Mouse (Mus musculus): Measurements from ENCODE around the gene 4931422A03Rik. TPM values are rescaled to one million over a fixed set of nuclear protein-coding genes. Genes with fewer than 3 reads are reported as not detected.
"Not testable (repeated sequence)": the region's sequence is repeated elsewhere in the genome, so short reads cannot be mapped to it uniquely, and the experiment has no call there.

4931422A03Rik gene
- polyA plus RNA-seq, 1 experiment: not detected

DNA sequence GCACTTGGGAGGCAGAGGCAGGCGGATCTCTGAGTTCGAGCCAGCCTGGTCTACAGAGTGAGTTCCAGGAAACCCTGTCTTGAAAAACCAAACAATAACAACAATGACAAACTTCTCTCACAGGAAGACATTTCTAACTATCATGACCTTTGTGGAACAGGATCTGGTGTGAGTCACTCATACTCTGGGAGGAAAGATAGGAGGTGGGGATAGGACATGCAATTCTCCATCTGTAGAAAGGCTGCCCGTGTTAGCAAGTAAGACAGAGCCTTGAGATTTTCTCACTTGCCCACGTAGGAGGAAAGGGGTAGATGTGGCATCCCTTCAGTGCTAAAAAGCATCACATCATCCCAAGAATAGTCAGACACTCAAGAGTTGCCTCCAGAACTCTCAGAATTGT lies 26.3 kb downstream of the 4931422A03Rik start:
- H3K27ac ChIP-seq (ENCODE audit: insufficient read depth, low read depth, low read length): no peak overlapping the region
- no peak overlapping the region for H3K4me3 ChIP-seq (ENCODE audit: insufficient read depth, low read depth, low read length)
- peaks cover 10% of the 10 kb centered on the region; the same call in 1 of the 2 replicates for H3K4me1 ChIP-seq (ENCODE audit: control insufficient read depth, insufficient read depth, low read length)
- 67% methylated on average over 4 of the region's 4 CpGs for WGBS
- TF ChIP-seq POLR2A (IDR thresholded peaks at IDR 0.05; ENCODE audit: insufficient read depth, low read depth, low read length): no peak
- no peak for TF ChIP-seq CTCF (IDR thresholded peaks at IDR 0.05; ENCODE audit: insufficient read depth, low read depth, low read length)

- WGBS: 25% methylated on average over 2 of the region's 2 CpGs
- peaks cover 10% of the 10 kb centered on the region; the same call in 1 of the 2 replicates for H3K4me1 ChIP-seq (ENCODE audit: control insufficient read depth, insufficient read depth, low read length)
- TF ChIP-seq CTCF (IDR thresholded peaks at IDR 0.05; ENCODE audit: insufficient read depth, low read depth, low read length): no peak
- TF ChIP-seq POLR2A (IDR thresholded peaks at IDR 0.05; ENCODE audit: insufficient read depth, low read depth, low read length): no peak
- no peak overlapping the region for H3K4me3 ChIP-seq (ENCODE audit: insufficient read depth, low read depth, low read length)
- no peak overlapping the region for H3K27ac ChIP-seq (ENCODE audit: insufficient read depth, low read depth, low read length)
Measured at GRCm38 (mm10) chr2:104001076-104001475, 27.1 kb downstream of the 4931422A03Rik start.

DNA sequence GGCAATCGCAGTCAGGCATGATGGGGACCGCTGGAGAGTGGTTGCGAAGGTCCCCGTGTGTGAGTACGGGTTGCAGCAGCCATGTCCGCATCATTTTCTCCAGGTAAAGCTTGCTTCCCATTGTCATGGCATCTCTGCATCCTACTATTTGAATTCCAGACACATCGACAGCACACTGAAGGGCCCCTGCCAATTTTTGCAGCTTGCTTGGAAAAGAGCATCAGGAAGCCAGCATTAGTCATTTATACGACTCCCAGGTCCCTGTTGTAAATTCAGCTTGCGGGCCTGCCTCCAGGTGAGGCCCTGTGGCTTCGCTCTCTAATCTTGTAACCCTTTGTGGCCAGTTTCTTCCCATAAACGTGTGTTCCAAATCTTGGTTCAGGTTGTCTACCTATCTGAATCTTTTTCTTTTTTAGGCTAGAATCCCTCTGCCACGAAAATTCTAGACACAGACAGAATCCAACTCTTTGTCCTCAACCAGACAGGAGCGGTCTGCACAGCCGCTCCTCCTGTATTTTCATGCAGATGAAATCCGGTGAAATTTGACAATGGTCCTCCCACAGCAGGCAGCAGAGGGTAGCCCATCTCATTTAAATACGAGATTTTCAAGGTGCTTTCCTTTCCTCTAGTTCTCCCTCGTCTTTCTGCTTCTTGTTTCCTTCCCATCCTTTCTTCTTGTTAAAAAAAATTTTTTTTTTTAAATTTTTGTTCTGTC lies 35.4 kb downstream of the 4931422A03Rik start:
- Histone ChIP-seq H3K4me1 (ENCODE audit: control insufficient read depth, insufficient read depth, low read length) (no peaks in the 10 kb centered on the region), H3K4me3 (ENCODE audit: insufficient read depth, low read depth, low read length) (no peak overlapping the region), H3K27ac (ENCODE audit: insufficient read depth, low read depth, low read length) (no peak overlapping the region)
- TF ChIP-seq CTCF (IDR thresholded peaks at IDR 0.05; ENCODE audit: insufficient read depth, low read depth, low read length) (no peak), POLR2A (IDR thresholded peaks at IDR 0.05; ENCODE audit: insufficient read depth, low read depth, low read length) (no peak)
- 60% methylated on average over 17 of the region's 17 CpGs for WGBS

GRCm38 (mm10) chr2:103992162-103992561 lies 36.0 kb downstream of the 4931422A03Rik start:
- 76% methylated on average over 9 of the region's 9 CpGs for WGBS
- Histone ChIP-seq H3K4me3 (ENCODE audit: insufficient read depth, low read depth, low read length) (no peak overlapping the region), H3K27ac (ENCODE audit: insufficient read depth, low read depth, low read length) (no peak overlapping the region), H3K4me1 (ENCODE audit: control insufficient read depth, insufficient read depth, low read length) (no peaks in the 10 kb centered on the region)
- no peak for TF ChIP-seq POLR2A (IDR thresholded peaks at IDR 0.05; ENCODE audit: insufficient read depth, low read depth, low read length)

DNA sequence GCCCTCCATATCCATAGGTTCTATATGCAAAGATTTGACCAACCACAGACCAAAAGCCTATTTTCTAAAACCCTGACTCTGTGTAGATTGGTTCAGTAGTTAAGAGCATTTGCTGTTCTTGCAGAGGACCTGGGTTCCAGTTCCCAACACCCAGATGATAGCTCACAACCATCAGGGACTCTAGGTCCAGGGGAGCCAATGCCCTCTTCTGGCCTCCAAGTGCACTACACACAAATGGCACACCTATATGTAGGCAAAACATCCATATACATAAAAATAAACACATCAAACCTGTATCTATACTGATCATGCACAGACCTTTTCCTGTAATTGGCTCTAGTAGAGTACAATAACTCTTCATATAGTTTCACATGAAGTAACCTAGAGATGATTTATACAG lies 36.9 kb downstream of the 4931422A03Rik start:
- H3K4me3 ChIP-seq (ENCODE audit: insufficient read depth, low read depth, low read length): no peak overlapping the region
- TF ChIP-seq CTCF (IDR thresholded peaks at IDR 0.05; ENCODE audit: insufficient read depth, low read depth, low read length) (no peak), POLR2A (IDR thresholded peaks at IDR 0.05; ENCODE audit: insufficient read depth, low read depth, low read length) (no peak)
- H3K27ac ChIP-seq (ENCODE audit: insufficient read depth, low read depth, low read length): no peak overlapping the region
- H3K4me1 ChIP-seq (ENCODE audit: control insufficient read depth, insufficient read depth, low read length): no peaks in the 10 kb centered on the region

- TF ChIP-seq CTCF (IDR thresholded peaks at IDR 0.05; ENCODE audit: insufficient read depth, low read depth, low read length) (no peak), POLR2A (IDR thresholded peaks at IDR 0.05; ENCODE audit: insufficient read depth, low read depth, low read length) (no peak)
- 92% methylated on average over 6 of the region's 6 CpGs for WGBS
- Histone ChIP-seq H3K27ac (ENCODE audit: insufficient read depth, low read depth, low read length) (no peak overlapping the region), H3K4me3 (ENCODE audit: insufficient read depth, low read depth, low read length) (no peak overlapping the region), H3K4me1 (ENCODE audit: control insufficient read depth, insufficient read depth, low read length) (no peaks in the 10 kb centered on the region)
Measured at GRCm38 (mm10) chr2:103989724-103990123, 38.4 kb downstream of the 4931422A03Rik start.

- not testable (repeated sequence) for H3K4me3 ChIP-seq (ENCODE audit: insufficient read depth, low read depth, low read length); H3K27ac ChIP-seq (ENCODE audit: insufficient read depth, low read depth, low read length); H3K4me1 ChIP-seq (ENCODE audit: control insufficient read depth, insufficient read depth, low read length)
- 78% methylated on average over 8 of the region's 8 CpGs for WGBS
Measured at GRCm38 (mm10) chr2:103987595-103987994, 40.6 kb downstream of the 4931422A03Rik start.

DNA sequence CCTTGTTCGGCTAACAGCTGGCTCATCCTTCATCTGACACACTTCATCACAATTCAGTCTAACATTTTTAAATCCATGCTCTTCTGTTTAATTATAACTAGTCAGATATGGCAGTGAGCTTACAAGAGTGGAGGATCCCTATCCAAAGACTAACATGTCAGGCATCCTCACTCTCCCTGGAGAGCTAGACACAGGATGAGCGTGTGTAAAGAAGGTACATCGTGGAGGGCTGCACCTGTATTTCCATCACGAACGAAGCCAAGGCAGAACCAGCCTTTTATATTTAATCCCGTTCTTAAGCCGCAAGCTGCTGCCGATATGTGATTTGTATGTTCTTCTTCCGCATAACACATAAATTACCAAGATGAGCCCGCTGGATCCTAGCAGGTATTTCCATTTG lies 45.0 kb downstream of the 4931422A03Rik start:
- Histone ChIP-seq H3K4me1 (ENCODE audit: control insufficient read depth, insufficient read depth, low read length) (no peaks in the 10 kb centered on the region), H3K27ac (ENCODE audit: insufficient read depth, low read depth, low read length) (no peak overlapping the region), H3K4me3 (ENCODE audit: insufficient read depth, low read depth, low read length) (no peak overlapping the region)
- TF ChIP-seq POLR2A (IDR thresholded peaks at IDR 0.05; ENCODE audit: insufficient read depth, low read depth, low read length) (no peak), CTCF (IDR thresholded peaks at IDR 0.05; ENCODE audit: insufficient read depth, low read depth, low read length) (no peak)
- WGBS: 89% methylated on average over 10 of the region's 10 CpGs

DNA sequence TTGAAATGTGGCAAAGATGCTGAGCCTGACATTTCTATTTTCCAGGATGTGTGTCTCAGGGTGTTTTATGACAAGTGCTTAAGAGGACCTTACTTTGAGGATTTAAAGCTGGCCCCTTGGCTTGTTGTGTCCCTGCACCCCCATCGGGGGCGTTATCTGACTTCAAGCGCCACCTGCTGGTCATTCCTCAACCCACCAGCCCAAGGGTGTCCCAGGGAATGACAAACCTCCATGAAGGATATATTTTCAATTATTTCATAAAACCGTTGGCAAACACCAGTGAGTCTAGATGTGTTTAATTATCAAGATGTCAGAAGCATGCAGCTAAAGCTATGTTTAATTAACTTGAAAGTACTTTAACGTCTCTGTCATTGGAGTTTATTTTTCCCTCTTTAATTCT lies 45.9 kb downstream of the 4931422A03Rik start:
- Histone ChIP-seq H3K4me3 (ENCODE audit: insufficient read depth, low read depth, low read length) (no peak overlapping the region), H3K4me1 (ENCODE audit: control insufficient read depth, insufficient read depth, low read length) (peaks cover under 1% of the 10 kb centered on the region; the same call in 1 of the 2 replicates), H3K27ac (ENCODE audit: insufficient read depth, low read depth, low read length) (no peak overlapping the region)
- TF ChIP-seq POLR2A (IDR thresholded peaks at IDR 0.05; ENCODE audit: insufficient read depth, low read depth, low read length): no peak
- TF ChIP-seq CTCF (IDR thresholded peaks at IDR 0.05; ENCODE audit: insufficient read depth, low read depth, low read length): peak; percentile 83
- WGBS: 7% methylated on average over 5 of the region's 5 CpGs

- WGBS: 28% methylated on average over 9 of the region's 9 CpGs
- Histone ChIP-seq H3K4me1 (ENCODE audit: control insufficient read depth, insufficient read depth, low read length) (peaks cover 3% of the 10 kb centered on the region; the same call in 1 of the 2 replicates), H3K27ac (ENCODE audit: insufficient read depth, low read depth, low read length) (no peak overlapping the region), H3K4me3 (ENCODE audit: insufficient read depth, low read depth, low read length) (no peak overlapping the region)
- TF ChIP-seq CTCF (IDR thresholded peaks at IDR 0.05; ENCODE audit: insufficient read depth, low read depth, low read length) (no peak), POLR2A (IDR thresholded peaks at IDR 0.05; ENCODE audit: insufficient read depth, low read depth, low read length) (no peak)
Measured at GRCm38 (mm10) chr2:103977716-103978115, 50.4 kb downstream of the 4931422A03Rik start.

Measured in olfactory bulb, adult 2 months (tissue).